Mouse (Mus musculus) kidney, postnatal 0 days (tissue): ENCODE measurements around the gene Myh11. TPM values are rescaled to one million over a fixed set of nuclear protein-coding genes. Genes with fewer than 3 reads are reported as not detected.

Experiments
- ATAC-seq: fragments of 200-750 bp; cut with Nextera tagmentation; replicated peaks from 2 replicates; pipeline ENCODE4 v1.8.0; 2017; ENCODE audit warnings: low read depth, moderate number of reproducible peaks, moderate TSS enrichment, moderate library complexity; ENCODE audit not compliant: low FRiP score
- DNase-seq: peaks from one replicate; pipeline ENCODE4 v3.0.0-alpha.2; 2016; ENCODE audit warnings: low spot score
- H3K27ac ChIP-seq: fragments of 300-500 bp; sonication (generic); 2 replicates; pipeline ENCODE4 v1.5.1; 2014; ENCODE audit warnings: mild to moderate bottlenecking
- H3K27me3 ChIP-seq: fragments of 300-500 bp; sonication (generic); 2 replicates; pipeline ENCODE4 v1.6.1; 2014; ENCODE audit warnings: low read length, mixed read lengths; ENCODE audit not compliant: insufficient read depth
- H3K36me3 ChIP-seq: fragments of 300-500 bp; sonication (generic); 2 replicates; pipeline ENCODE4 v1.6.1; 2014; ENCODE audit warnings: low read length, mixed read lengths; ENCODE audit not compliant: insufficient read depth
- H3K4me1 ChIP-seq: fragments of 300-500 bp; sonication (generic); replicated peaks from 2 replicates; pipeline ENCODE4 v1.6.1; 2014; ENCODE audit warnings: antibody characterized with exemption, low read length, mixed read lengths; ENCODE audit not compliant: insufficient read depth
- H3K4me2 ChIP-seq: fragments of 300-500 bp; sonication (generic); 2 replicates; pipeline ENCODE4 v1.6.1; 2014; ENCODE audit warnings: mild to moderate bottlenecking, low read length, moderate library complexity, mixed read lengths
- H3K4me3 ChIP-seq: fragments of 300-500 bp; sonication (generic); replicated peaks from 2 replicates; pipeline ENCODE4 v1.5.1; 2014; ENCODE audit warnings: low read depth, low read length
- H3K9ac ChIP-seq: fragments of 300-500 bp; sonication (generic); 2 replicates; pipeline ENCODE4 v1.6.1; 2014; ENCODE audit warnings: low read depth, low read length
- H3K9me3 ChIP-seq: fragments of 300-500 bp; sonication (generic); replicated peaks from 2 replicates; pipeline ENCODE4 v1.6.1; 2016; ENCODE audit warnings: low read length, inconsistent platforms, mixed read lengths
- CTCF ChIP-seq: IDR thresholded peaks from 2 replicates; pipeline ENCODE4 v1.5.1; 2016; ENCODE audit warnings: antibody characterized with exemption, low read depth, mild to moderate bottlenecking, moderate library complexity
- WGBS: fragments of 180-500 bp; shearing (Covaris S2); extraction: QIAGEN DNeasy Blood & Tissue Kit; methylation state at CpG from one replicate; pipeline ENCODE4 v1.1.7; 2014; 5-methylcytosine and 5-hydroxymethylcytosine counted together
- polyA plus RNA-seq: library from polyadenylated mRNA; unstranded; fragments of >200 nt; fragmentation: Nextera tagmentation; extraction: Ambion mirVana; gene quantifications from 2 replicates; pipeline ENCODE4 v1.2.1, GENCODE M21; 2015

Myh11 gene
- polyA plus RNA-seq, 1 experiment from 2014 or later = 12.6 TPM

DNA sequence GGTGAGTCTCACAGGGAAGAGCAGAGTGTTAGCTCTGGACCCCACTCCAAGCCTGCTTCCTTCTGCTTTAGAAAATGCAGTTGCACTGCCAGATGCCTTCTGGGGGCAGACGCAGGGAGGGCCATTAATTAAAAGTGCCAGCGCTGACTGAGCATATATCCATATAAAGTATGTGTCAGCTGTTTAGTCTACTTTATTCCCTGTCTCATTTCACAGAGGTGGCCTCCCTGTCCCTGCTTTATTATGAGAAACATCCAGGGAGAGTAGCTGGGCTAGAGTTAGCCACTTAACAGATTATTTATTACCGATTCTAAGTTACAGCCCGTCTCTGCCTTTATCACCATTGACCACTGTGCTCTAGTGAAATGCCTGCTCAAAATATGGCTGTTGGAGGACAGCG lies 108.8 kb downstream of the Myh11 start:
- TF ChIP-seq CTCF = no peak
- DNase-seq = no peak
- H3K27ac ChIP-seq = 0 out of 2 replicates have a peak overlapping the region, but pooled peaks have one; percentile 19
- no peaks in the 10 kb centered on the region for H3K4me1 ChIP-seq
- H3K36me3 ChIP-seq = peaks cover 61% of the 10 kb centered on the region
- H3K4me3 ChIP-seq = no peak overlapping the region
- H3K9ac ChIP-seq = no peak overlapping the region
- no peak overlapping the region for H3K4me2 ChIP-seq
- no peaks in the 10 kb centered on the region for H3K27me3 ChIP-seq
- WGBS = 47% methylated on average over 5 of the region's 5 CpGs
- no peaks in the 10 kb centered on the region for H3K9me3 ChIP-seq
- no peak for ATAC-seq

DNA sequence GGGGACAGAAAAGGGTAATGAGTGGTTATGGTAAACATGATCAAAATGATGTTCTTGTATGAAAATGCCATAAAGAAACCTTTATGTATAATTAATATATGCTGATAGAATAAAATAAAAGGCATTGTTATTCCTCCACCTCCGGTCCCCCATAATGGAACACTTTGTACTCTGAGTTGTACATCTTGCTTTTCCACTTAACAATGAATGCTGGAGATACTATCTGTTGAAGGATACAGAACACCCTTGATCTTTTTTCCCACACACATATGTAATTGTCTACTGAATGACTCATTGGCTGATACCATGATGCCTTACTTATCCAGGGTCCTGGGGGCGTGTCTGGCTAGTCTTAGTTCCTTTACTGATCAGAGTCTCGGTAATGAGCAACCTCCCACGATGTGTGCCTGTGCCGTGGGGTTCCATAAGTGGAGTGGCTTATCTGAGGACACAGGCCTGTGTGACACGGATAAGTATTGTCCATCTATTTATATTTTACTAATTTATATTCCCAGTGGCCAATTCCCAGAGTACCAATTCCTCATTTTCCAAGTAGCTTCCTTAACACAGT lies 110.9 kb downstream of the Myh11 start:
- Histone ChIP-seq H3K4me1 (no peaks in the 10 kb centered on the region), H3K27me3 (no peaks in the 10 kb centered on the region), H3K9ac (no peak overlapping the region), H3K4me3 (no peak overlapping the region), H3K9me3 (no peaks in the 10 kb centered on the region), H3K36me3 (peaks cover 63% of the 10 kb centered on the region), H3K4me2 (no peak overlapping the region), H3K27ac (no peak overlapping the region)
- 77% methylated on average over 6 of the region's 6 CpGs for WGBS
- no peak for TF ChIP-seq CTCF
- ATAC-seq = no peak
- DNase-seq = no peak

DNA sequence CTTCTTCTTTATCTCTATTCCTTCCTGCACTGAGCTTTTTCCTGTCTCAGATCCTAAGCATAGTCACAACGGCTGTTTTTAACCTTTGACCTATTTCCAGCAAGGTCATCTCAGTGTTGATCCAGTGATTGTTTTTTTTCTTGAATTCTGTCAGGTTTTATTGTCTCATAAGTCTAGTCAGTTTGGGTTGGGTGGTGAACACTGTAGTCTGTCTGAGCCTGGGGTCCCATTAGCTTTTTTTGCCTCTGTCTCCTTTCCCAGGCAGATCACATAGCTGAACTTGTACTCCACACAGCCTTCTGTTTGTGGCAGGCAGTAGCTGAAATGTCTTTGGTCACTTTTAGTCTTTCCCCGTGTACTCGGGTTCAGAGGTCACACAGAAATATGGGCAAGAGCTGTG lies 113.1 kb downstream of the Myh11 start:
- Histone ChIP-seq H3K36me3 (peaks cover 65% of the 10 kb centered on the region), H3K9me3 (no peaks in the 10 kb centered on the region), H3K4me3 (no peak overlapping the region), H3K4me2 (no peak overlapping the region), H3K27ac (no peak overlapping the region), H3K4me1 (no peaks in the 10 kb centered on the region), H3K9ac (no peak overlapping the region), H3K27me3 (no peaks in the 10 kb centered on the region)
- ATAC-seq = no peak
- DNase-seq = no peak
- 34% methylated on average over 3 of the region's 3 CpGs for WGBS
- no peak for TF ChIP-seq CTCF

DNA sequence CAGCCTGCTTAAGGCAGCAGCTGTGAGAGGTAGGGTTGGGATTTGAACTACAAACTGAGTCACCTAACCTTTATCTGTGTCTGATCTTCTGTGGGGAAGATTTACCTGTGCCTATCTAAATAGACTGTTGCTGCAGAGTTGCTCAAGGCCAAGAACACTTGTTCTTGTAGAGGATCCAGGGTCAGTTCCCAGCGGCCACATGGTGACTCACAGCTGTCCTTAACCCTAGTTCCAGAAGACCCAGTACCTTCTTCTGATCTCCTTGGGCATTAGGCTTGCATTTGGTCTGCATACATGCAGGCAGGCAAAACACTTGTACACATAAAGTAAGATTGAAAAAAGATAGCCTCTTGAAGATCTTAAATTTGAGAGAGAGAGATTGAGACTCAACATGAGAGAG lies 121.5 kb downstream of the Myh11 start:
- no peaks in the 10 kb centered on the region for H3K27me3 ChIP-seq
- H3K36me3 ChIP-seq = peaks cover 42% of the 10 kb centered on the region
- ATAC-seq (no peak), DNase-seq (no peak)
- H3K4me1 ChIP-seq = no peaks in the 10 kb centered on the region
- no peak overlapping the region for H3K4me2 ChIP-seq
- H3K27ac ChIP-seq = no peak overlapping the region
- H3K9me3 ChIP-seq = no peaks in the 10 kb centered on the region
- WGBS = 88% methylated on average over 1 of the region's 1 CpGs
- no peak for TF ChIP-seq CTCF
- H3K9ac ChIP-seq = no peak overlapping the region
- H3K4me3 ChIP-seq = no peak overlapping the region

DNA sequence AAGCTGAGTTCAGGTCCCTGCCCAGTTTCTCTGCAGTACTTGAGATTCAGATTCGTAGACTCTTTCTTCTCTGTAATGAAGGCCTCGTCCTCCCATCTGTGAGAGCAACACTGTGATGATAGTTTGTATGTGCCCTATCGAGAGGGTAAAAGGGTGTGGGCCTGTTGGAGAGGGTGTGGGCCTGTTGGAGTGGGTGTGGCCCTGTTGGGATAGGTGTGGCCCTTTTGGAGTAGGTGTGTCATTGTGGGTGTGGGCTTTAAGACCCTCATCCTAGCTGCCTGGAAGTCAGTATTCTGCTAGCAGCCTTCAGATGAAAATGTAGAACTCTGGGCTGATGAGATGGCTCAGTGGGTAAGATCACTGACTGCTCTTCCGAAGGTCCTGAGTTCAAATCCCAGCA lies 124.7 kb downstream of the Myh11 start:
- H3K36me3 ChIP-seq = peaks cover 19% of the 10 kb centered on the region
- DNase-seq = no peak
- ATAC-seq = no peak
- no peak for TF ChIP-seq CTCF
- 0 out of 2 replicates have a peak, but pooled peaks cover 4% of the 10 kb centered on the region for H3K4me1 ChIP-seq
- 94% methylated on average over 4 of the region's 4 CpGs for WGBS
- no peaks in the 10 kb centered on the region for H3K27me3 ChIP-seq
- H3K4me2 ChIP-seq = no peak overlapping the region
- H3K27ac ChIP-seq = no peak overlapping the region
- H3K9me3 ChIP-seq = no peaks in the 10 kb centered on the region
- H3K4me3 ChIP-seq = no peak overlapping the region
- H3K9ac ChIP-seq = no peak overlapping the region

DNA sequence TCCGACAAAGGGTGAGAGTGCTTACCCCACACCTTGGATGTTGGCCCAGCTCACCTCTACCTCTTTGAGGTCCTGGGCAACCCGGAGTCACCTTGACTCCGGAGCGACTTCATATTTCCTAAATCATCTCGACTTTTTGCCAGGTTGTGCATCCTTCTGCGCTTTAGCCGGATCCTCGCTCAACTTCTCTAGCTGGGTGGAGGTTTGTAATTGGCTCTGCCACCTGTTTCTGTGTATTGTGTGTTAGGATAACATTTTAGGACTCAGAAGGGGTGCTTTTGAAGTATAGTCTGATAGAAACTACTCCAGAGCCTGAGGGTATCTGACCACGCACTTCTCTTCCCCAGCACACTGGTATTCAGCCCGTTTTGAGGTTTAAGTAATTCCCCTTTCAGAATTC lies 127.4 kb downstream of the Myh11 start:
- no peak for DNase-seq
- no peak for ATAC-seq
- no peaks in the 10 kb centered on the region for H3K27me3 ChIP-seq
- 0 out of 2 replicates have a peak, but pooled peaks cover 4% of the 10 kb centered on the region for H3K4me1 ChIP-seq
- H3K27ac ChIP-seq = no peak overlapping the region; the same call in 1 of the 2 replicates
- H3K9me3 ChIP-seq = no peaks in the 10 kb centered on the region
- 3% methylated on average over 10 of the region's 10 CpGs for WGBS
- H3K9ac ChIP-seq = peak overlapping the region; percentile 73
- H3K36me3 ChIP-seq = no peaks in the 10 kb centered on the region
- H3K4me2 ChIP-seq = peak overlapping the region; percentile 71
- H3K4me3 ChIP-seq = peak overlapping the region; percentile 60
- no peak for TF ChIP-seq CTCF

DNA sequence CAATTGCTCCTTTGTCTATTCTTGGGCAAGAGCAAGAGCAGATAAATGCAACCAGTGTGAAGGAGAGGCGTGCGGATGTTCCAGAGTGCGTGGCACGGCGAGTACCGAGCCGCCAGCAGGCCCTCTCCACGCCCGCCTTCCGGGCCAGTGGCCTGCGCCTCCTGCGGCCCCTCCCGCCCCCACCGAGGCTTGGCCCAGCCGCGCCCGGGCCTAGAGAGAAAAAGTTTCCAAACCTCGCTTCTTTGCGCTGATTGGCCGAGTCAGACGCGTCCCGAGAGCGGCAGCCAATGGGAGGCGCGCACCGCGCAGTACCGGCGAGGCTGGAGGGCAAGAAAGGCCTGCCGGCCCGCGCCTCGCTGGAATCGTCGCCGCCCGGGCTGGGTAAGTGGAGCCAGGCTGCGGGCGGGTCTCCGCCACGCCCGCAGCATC lies 128.2 kb downstream of the Myh11 start, which contains the start of the genes Nde1 and Marf1:
TSS of gene Nde1 (plus strand) at position 288 of the 429 bp plus-strand sequence.
TSS of gene Marf1 (minus strand) at position 364 of the 429 bp plus-strand sequence.
- Histone ChIP-seq H3K9me3 (no peaks in the 10 kb centered on the region), H3K9ac (peak within 1 kb of the TSS; percentile 73), H3K4me1 (0 out of 2 replicates have a peak, but pooled peaks cover 4% of the 10 kb centered on the region), H3K4me3 (peak within 1 kb of the TSS; percentile 60), H3K27me3 (no peaks in the 10 kb centered on the region), H3K27ac (peak within 1 kb of the TSS; percentile 91), H3K36me3 (no peaks in the 10 kb centered on the region), H3K4me2 (peak within 1 kb of the TSS; percentile 71)
- TF ChIP-seq CTCF = no peak
- peak; percentile 85 for ATAC-seq
- under 1% methylated on average over 43 of the region's 43 CpGs for WGBS
- DNase-seq = peak; percentile 97
